17 mouse cellular contexts compared by ENCODE assay signal in the genomic region with DNA sequence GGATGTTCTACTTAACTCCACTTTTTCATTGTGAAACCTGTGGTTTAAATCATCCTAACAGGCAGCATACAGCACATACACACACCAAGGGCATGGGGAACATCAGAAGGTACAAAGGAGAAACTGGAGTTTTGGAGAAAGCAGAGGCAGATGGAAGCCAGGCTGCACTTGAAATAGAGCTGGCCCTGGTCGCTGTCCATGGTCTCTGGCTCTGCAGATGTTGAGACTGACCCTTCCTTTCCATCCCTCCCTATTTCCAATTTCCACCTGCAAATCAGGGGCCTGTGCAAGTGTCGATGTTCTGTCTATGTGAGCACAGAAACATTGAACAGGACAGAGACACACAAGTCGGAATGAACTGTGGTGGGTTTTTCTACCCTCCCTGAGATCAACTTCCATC.
DNase-seq lines count a peak whose midpoint lies in the region; ATAC-seq and TF ChIP-seq lines count a peak whose summit lies in the region.
"Had no signal": no experiment of that assay in that cellular context is flagged by ENCODE, and none has a peak within 500 bp of the region (broad histone marks: within the 10 kb centered on the region; RNA-seq: fewer than 3 reads in every experiment).

No protein-coding gene starts in this region.

- no peak for TF ChIP-seq EP300 in heart, postnatal 0 days (IDR thresholded peaks at IDR 0.05; ENCODE audit: low read depth)
- no peak for TF ChIP-seq EP300 in liver, postnatal 0 days (IDR thresholded peaks at IDR 0.05; ENCODE audit: low read depth)

- no peak for ATAC-seq in heart, postnatal 0 days (ENCODE audit: insufficient read depth, low read depth)
- no peak for ATAC-seq in liver, postnatal 0 days
- ATAC-seq: forebrain, embryonic 13.5 days; liver, embryonic 12.5 days; midbrain, embryonic 15.5 days; Patski had no signal

- TF ChIP-seq CTCF in heart, postnatal 0 days (IDR thresholded peaks at IDR 0.05; ENCODE audit: low read depth), result no peak
- TF ChIP-seq CTCF in liver, postnatal 0 days (IDR thresholded peaks at IDR 0.05; ENCODE audit: low read depth), result no peak

- TF ChIP-seq POLR2A in myocyte (IDR thresholded peaks at IDR 0.05; ENCODE audit: insufficient read length, low read depth), result no peak

- no peaks in the 10 kb centered on the region for H3K79me2 ChIP-seq in myocyte (ENCODE audit: control insufficient read depth, insufficient read depth)

- no peaks in the 10 kb centered on the region for H3K36me3 ChIP-seq in heart, postnatal 0 days (replicated peaks; ENCODE audit: control insufficient read depth, insufficient read depth, low read length)
- no peaks in the 10 kb centered on the region for H3K36me3 ChIP-seq in liver, postnatal 0 days (replicated peaks; ENCODE audit: insufficient read depth, low read length)
- H3K36me3 ChIP-seq in embryonic facial prominence, embryonic 10.5 days (replicated peaks), result no peaks in the 10 kb centered on the region
- no peaks in the 10 kb centered on the region for H3K36me3 ChIP-seq in myocyte (ENCODE audit: control insufficient read depth, insufficient read depth)
- H3K36me3 ChIP-seq: hindbrain, embryonic 15.5 days; liver, embryonic 12.5 days; midbrain, embryonic 15.5 days; stomach, embryonic 15.5 days had no signal

- WGBS in heart, postnatal 0 days, result 36% methylated on average over 3 of the region's 3 CpGs
- 42% methylated on average over 3 of the region's 3 CpGs for WGBS in liver, postnatal 0 days (ENCODE audit: insufficient replicate concordance)
- WGBS in embryonic facial prominence, embryonic 10.5 days, result 58% methylated on average over 3 of the region's 3 CpGs

- no peaks in the 10 kb centered on the region for H3K4me1 ChIP-seq in heart, postnatal 0 days (ENCODE audit: control insufficient read depth, insufficient read depth)
- no peaks in the 10 kb centered on the region for H3K4me1 ChIP-seq in liver, postnatal 0 days (ENCODE audit: insufficient read depth)
- H3K4me1 ChIP-seq in embryonic facial prominence, embryonic 10.5 days, result no peaks in the 10 kb centered on the region
- H3K4me1 ChIP-seq: forebrain, embryonic 13.5 days; hindbrain, embryonic 15.5 days; liver, embryonic 12.5 days; midbrain, embryonic 15.5 days; stomach, embryonic 15.5 days had no signal

- H3ac ChIP-seq in myocyte (ENCODE audit: control insufficient read depth, insufficient read length), result no peak overlapping the region

- H3K4me2 ChIP-seq in heart, postnatal 0 days (ENCODE audit: low read depth, low read length), result no peak overlapping the region
- H3K4me2 ChIP-seq in liver, postnatal 0 days (ENCODE audit: low read depth, low read length), result no peak overlapping the region
- H3K4me2 ChIP-seq in myocyte (ENCODE audit: low read depth), result no peak overlapping the region
- H3K4me2 ChIP-seq: forebrain, embryonic 13.5 days; hindbrain, embryonic 15.5 days; liver, embryonic 12.5 days; midbrain, embryonic 15.5 days; stomach, embryonic 15.5 days had no signal

- H3K27me3 ChIP-seq in heart, postnatal 0 days (ENCODE audit: control insufficient read depth, insufficient read depth, low read length), result no peaks in the 10 kb centered on the region
- no peaks in the 10 kb centered on the region for H3K27me3 ChIP-seq in liver, postnatal 0 days (ENCODE audit: insufficient read depth, low read length)
- no peaks in the 10 kb centered on the region for H3K27me3 ChIP-seq in embryonic facial prominence, embryonic 10.5 days (replicated peaks; ENCODE audit: low read depth, poor library complexity, severe bottlenecking)
- no peaks in the 10 kb centered on the region for H3K27me3 ChIP-seq in myocyte (ENCODE audit: control insufficient read depth, insufficient read depth, insufficient read length)
- H3K27me3 ChIP-seq: forebrain, embryonic 13.5 days; hindbrain, embryonic 15.5 days; liver, embryonic 12.5 days; midbrain, embryonic 15.5 days; stomach, embryonic 15.5 days had no signal

- H3K9ac ChIP-seq in heart, postnatal 0 days (replicated peaks; ENCODE audit: low read depth, low read length), result no peak overlapping the region
- H3K9ac ChIP-seq in liver, postnatal 0 days (replicated peaks), result no peak overlapping the region
- H3K9ac ChIP-seq: forebrain, embryonic 13.5 days; hindbrain, embryonic 15.5 days; liver, embryonic 12.5 days; midbrain, embryonic 15.5 days; stomach, embryonic 15.5 days had no signal

- H3K9me3 ChIP-seq in heart, postnatal 0 days (replicated peaks; ENCODE audit: control insufficient read depth, low read length), result no peaks in the 10 kb centered on the region
- no peaks in the 10 kb centered on the region for H3K9me3 ChIP-seq in liver, postnatal 0 days (ENCODE audit: low read length)
- no peaks in the 10 kb centered on the region for H3K9me3 ChIP-seq in embryonic facial prominence, embryonic 10.5 days
- H3K9me3 ChIP-seq: forebrain, embryonic 13.5 days; hindbrain, embryonic 15.5 days; liver, embryonic 12.5 days; midbrain, embryonic 15.5 days; stomach, embryonic 15.5 days had no signal

- no peak overlapping the region for H3K27ac ChIP-seq in heart, postnatal 0 days (ENCODE audit: low read depth)
- no peak overlapping the region for H3K27ac ChIP-seq in liver, postnatal 0 days (ENCODE audit: low read depth)
- H3K27ac ChIP-seq in embryonic facial prominence, embryonic 10.5 days (replicated peaks), result no peak overlapping the region
- H3K27ac ChIP-seq: forebrain, embryonic 13.5 days; hindbrain, embryonic 15.5 days; liver, embryonic 12.5 days; midbrain, embryonic 15.5 days; stomach, embryonic 15.5 days had no signal

- DNase-seq in heart, postnatal 0 days (ENCODE audit: low spot score), result peak; percentile 8
- DNase-seq in heart, postnatal 10 days, result no peak
- peak; percentile 4 for DNase-seq in liver
- DNase-seq in liver, postnatal 0 days, result no peak
- DNase-seq in embryonic facial prominence, embryonic 10.5 days (ENCODE audit: low spot score), result peak; percentile 31
- DNase-seq in layer of hippocampus, postnatal 36 days, result no peak
- no peak for DNase-seq in frontal cortex, postnatal 10 days (ENCODE audit: low spot score in 2 of 2)
- DNase-seq: cerebellum, postnatal 25 days; kidney, adult 18-20 months; spleen, adult 18-20 months had no signal

- intact Hi-C loops in heart, postnatal 10 days (cut with DNase I), result no loop called here

- H3K4me3 ChIP-seq in heart, postnatal 0 days (ENCODE audit: low read depth, low read length), result no peak overlapping the region
- H3K4me3 ChIP-seq in liver, postnatal 0 days (ENCODE audit: low read depth, low read length), result no peak overlapping the region
- H3K4me3 ChIP-seq in embryonic facial prominence, embryonic 10.5 days, result no peak overlapping the region
- no peak overlapping the region for H3K4me3 ChIP-seq in myocyte
- H3K4me3 ChIP-seq: forebrain, embryonic 13.5 days; hindbrain, embryonic 15.5 days; liver, embryonic 12.5 days; midbrain, embryonic 15.5 days; stomach, embryonic 15.5 days had no signal

TF ChIP-seq in myocyte, 11 proteins besides CTCF, POLR2A, EP300 and RAD21:
- no peak for TF ChIP-seq MYOD1 (IDR thresholded peaks at IDR 0.05; ENCODE audit: control insufficient read depth in 1 of 3, insufficient read length in 2 of 3, low read depth in 2 of 3)
- TF ChIP-seq POLR2AphosphoS2 (IDR thresholded peaks at IDR 0.05; ENCODE audit: insufficient read length, low read depth), result no peak
- no peak for TF ChIP-seq TCF3 (IDR thresholded peaks at IDR 0.05; ENCODE audit: insufficient read length, low read depth)
- TF ChIP-seq MAX (IDR thresholded peaks at IDR 0.05; ENCODE audit: low read depth), result no peak
- TF ChIP-seq REST (IDR thresholded peaks at IDR 0.05; ENCODE audit: insufficient read depth, insufficient read length), result peak; percentile 77
- TF ChIP-seq TCF12 (IDR thresholded peaks at IDR 0.05; ENCODE audit: insufficient read depth, poor library complexity, severe bottlenecking), result no peak
- no peak for TF ChIP-seq USF1 (IDR thresholded peaks at IDR 0.05; ENCODE audit: low read depth)
- TF ChIP-seq SRF (IDR thresholded peaks at IDR 0.05; ENCODE audit: control insufficient read depth, insufficient read length, low read depth), result no peak

Comparison
In these comparisons a context has a peak if more than half of its experiments do, and no peak if none do; other contexts are left out.
1. DNase-seq: peak in heart, postnatal 0 days (single experiment), liver (single experiment) and embryonic facial prominence, embryonic 10.5 days (single experiment); none in heart, postnatal 10 days (0 of 2), liver, postnatal 0 days (single experiment), layer of hippocampus, postnatal 36 days (0 of 2) and frontal cortex, postnatal 10 days (0 of 2).